Mouse (Mus musculus) neural tube, embryonic 14.5 days (tissue): ENCODE data around the gene Ccl17. TPM values are rescaled to one million over a fixed set of nuclear protein-coding genes. Genes with fewer than 3 reads are reported as not detected.

Experiments
- ATAC-seq: fragments of 200-750 bp; cut with Nextera tagmentation; 2 replicates; pipeline ENCODE4 v1.8.0; 2017; ENCODE audit warnings: low read depth, mild to moderate bottlenecking, moderate TSS enrichment, moderate library complexity
- H3K27ac ChIP-seq: fragments of 300-500 bp; sonication (generic); 2 replicates; pipeline ENCODE4 v1.5.1; 2014; ENCODE audit warnings: low read depth, mild to moderate bottlenecking, control low read depth, low read length, moderate library complexity, mixed read lengths
- H3K27me3 ChIP-seq: fragments of 300-500 bp; sonication (generic); 2 replicates; pipeline ENCODE4 v1.6.1; 2014; ENCODE audit warnings: low read length; ENCODE audit not compliant: control insufficient read depth, insufficient read depth
- H3K36me3 ChIP-seq: fragments of 300-500 bp; sonication (generic); 2 replicates; pipeline ENCODE4 v1.6.1; 2014; ENCODE audit warnings: low read length, mixed read lengths; ENCODE audit not compliant: control insufficient read depth, insufficient read depth
- H3K4me1 ChIP-seq: fragments of 300-500 bp; sonication (generic); 2 replicates; pipeline ENCODE4 v1.6.1; 2014; ENCODE audit warnings: low read length; ENCODE audit not compliant: control insufficient read depth, insufficient read depth
- H3K4me2 ChIP-seq: fragments of 300-500 bp; sonication (generic); 2 replicates; pipeline ENCODE4 v1.6.1; 2014; ENCODE audit warnings: mild to moderate bottlenecking, low read depth, low read length, control low read depth
- H3K4me3 ChIP-seq: fragments of 300-500 bp; sonication (generic); 2 replicates; pipeline ENCODE4 v1.5.1; 2014; ENCODE audit warnings: low read depth, low read length, control low read depth, mixed read lengths
- H3K9ac ChIP-seq: fragments of 300-500 bp; sonication (generic); replicated peaks from 2 replicates; pipeline ENCODE4 v1.6.1; 2014; ENCODE audit warnings: low read depth, mild to moderate bottlenecking, control low read depth, low read length, mixed read lengths
- H3K9me3 ChIP-seq: fragments of 300-500 bp; sonication (generic); 2 replicates; pipeline ENCODE4 v1.6.1; 2016; ENCODE audit warnings: low read length; ENCODE audit not compliant: control insufficient read depth
- WGBS: fragments of 180-500 bp; shearing (Covaris S2); extraction: QIAGEN DNeasy Blood & Tissue Kit; methylation state at CpG from one replicate; pipeline ENCODE4 v1.1.7; 2014; 5-methylcytosine and 5-hydroxymethylcytosine counted together
- polyA plus RNA-seq: library from polyadenylated mRNA; unstranded; fragments of >200 nt; fragmentation: Nextera tagmentation; extraction: Ambion mirVana; gene quantifications from 2 replicates; pipeline ENCODE4 v1.2.1, GENCODE M21; 2014

The Ccl17 gene
- polyA plus RNA-seq, 1 experiment from 2014 or later: 1.4 TPM

DNA sequence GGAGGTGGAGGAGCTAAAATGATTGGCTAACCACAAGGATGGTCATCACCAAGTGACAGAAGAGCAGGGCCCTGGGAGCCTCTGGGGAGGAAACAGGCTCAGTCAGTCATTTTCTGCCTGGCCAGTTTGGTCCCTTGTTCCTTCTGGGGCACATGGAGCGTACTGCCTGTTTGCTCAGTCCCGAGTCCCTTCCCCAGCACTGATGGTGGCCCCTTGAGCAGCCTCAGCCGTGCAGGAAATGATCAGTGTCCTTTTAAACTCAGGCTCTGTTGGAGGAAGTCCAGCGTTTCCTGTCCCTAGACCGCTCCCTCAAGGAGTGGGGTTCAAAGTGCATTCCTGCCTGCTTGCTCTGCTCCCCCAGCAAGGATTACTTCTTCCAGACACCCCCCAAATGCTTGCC lies 31.8 kb upstream of the Ccl17 start:
- no peak overlapping the region for H3K9ac ChIP-seq
- H3K36me3 ChIP-seq: no peaks in the 10 kb centered on the region
- H3K4me1 ChIP-seq: peaks cover 9% of the 10 kb centered on the region; the same call in 1 of the 2 replicates
- H3K9me3 ChIP-seq: no peaks in the 10 kb centered on the region
- no peak overlapping the region for H3K27ac ChIP-seq
- no peak for ATAC-seq
- H3K4me2 ChIP-seq: no peak overlapping the region
- no peaks in the 10 kb centered on the region for H3K27me3 ChIP-seq
- WGBS: 64% methylated on average over 5 of the region's 5 CpGs
- H3K4me3 ChIP-seq: no peak overlapping the region

DNA sequence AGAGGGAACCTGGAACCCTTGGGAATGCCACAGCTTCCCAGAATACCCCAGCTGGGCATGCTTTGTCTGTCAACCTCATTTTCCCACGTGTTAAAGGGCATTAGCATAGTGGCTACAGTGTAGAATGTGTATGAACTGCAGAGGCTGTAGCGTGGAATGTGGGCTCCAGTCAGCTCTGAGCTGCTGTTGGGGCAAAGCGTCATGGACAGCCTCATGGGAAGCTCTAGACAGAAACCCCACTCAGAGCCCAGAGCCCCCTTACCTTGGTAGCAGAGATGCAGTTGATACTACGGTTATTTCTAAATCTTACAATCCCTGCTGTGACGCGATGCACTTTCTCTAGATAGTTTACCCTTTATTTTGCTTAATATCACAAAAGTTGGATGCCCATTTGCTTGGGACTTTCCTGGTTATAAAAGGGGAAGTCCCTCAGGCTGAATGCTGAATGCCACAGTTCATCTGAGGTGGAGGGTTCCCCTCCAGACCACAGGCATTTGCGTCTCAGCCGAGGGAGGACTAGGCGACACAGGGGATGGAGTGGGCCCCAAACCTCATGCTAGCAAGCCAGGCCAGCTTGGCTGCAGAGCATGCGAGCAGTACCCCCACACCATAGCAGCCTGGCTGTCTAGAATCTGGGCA lies 31.2 kb upstream of the Ccl17 start:
- Histone ChIP-seq H3K27me3 (no peaks in the 10 kb centered on the region), H3K36me3 (no peaks in the 10 kb centered on the region), H3K27ac (no peak overlapping the region), H3K9ac (no peak overlapping the region), H3K9me3 (no peaks in the 10 kb centered on the region), H3K4me1 (peaks cover 5% of the 10 kb centered on the region; the same call in 1 of the 2 replicates), H3K4me3 (no peak overlapping the region), H3K4me2 (no peak overlapping the region)
- WGBS: 67% methylated on average over 10 of the region's 10 CpGs
- no peak for ATAC-seq

DNA sequence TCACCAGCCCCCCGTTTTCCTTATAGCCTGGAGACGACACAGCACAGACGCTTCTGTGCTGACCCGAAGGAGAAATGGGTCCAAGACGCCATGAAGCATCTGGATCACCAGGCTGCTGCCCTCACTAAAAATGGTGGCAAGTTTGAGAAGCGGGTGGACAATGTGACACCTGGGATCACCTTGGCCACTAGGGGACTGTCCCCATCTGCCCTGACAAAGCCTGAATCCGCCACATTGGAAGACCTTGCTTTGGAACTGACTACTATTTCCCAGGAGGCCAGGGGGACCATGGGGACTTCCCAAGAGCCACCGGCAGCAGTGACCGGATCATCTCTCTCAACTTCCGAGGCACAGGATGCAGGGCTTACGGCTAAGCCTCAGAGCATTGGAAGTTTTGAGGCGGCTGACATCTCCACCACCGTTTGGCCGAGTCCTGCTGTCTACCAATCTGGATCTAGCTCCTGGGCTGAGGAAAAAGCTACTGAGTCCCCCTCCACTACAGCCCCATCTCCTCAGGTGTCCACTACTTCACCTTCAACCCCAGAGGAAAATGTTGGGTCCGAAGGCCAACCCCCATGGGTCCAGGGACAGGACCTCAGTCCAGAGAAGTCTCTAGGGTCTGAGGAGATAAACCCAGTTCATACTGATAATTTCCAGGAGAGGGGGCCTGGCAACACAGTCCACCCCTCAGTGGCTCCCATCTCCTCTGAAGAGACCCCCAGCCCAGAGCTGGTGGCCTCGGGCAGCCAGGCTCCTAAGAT lies 30.5 kb upstream of the Ccl17 start:
- 0 out of 2 replicates have a peak, but pooled peaks cover 3% of the 10 kb centered on the region for H3K4me1 ChIP-seq
- H3K27ac ChIP-seq: no peak overlapping the region
- WGBS: 96% methylated on average over 16 of the region's 16 CpGs
- H3K4me3 ChIP-seq: no peak overlapping the region
- H3K36me3 ChIP-seq: no peaks in the 10 kb centered on the region
- no peaks in the 10 kb centered on the region for H3K9me3 ChIP-seq
- no peak overlapping the region for H3K4me2 ChIP-seq
- ATAC-seq: no peak
- no peak overlapping the region for H3K9ac ChIP-seq
- no peaks in the 10 kb centered on the region for H3K27me3 ChIP-seq

DNA sequence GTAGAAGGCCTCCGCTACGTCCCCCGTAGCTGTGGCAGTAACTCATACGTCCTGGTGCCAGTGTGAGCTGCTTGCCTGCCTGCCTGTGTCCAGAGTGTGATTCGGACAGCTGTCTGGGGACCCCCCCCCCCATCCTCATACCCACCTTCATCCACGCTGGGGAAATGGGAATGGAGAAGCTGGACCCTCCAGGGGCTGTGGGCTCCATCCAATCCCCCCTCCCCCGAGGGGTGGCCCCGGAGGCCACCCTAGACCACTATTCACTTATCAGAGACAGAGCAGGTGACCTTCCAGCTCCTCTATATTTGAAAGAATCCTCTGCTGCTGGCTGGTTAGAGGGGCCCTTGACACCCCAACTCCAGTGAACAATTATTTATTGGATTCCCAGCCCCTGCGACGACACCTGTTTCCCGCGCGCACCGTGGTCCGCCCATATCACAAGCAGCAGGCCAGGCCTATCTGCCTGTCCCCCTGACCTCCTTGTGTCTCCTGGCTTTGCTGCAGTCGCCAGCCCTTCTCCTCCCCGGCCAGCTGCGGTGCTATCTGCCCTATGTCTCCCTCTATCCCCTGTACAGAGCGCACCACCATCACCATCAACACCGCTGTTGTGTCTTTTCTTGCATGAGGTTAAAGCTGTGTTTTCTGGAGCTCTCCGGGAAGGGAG lies 29.6 kb upstream of the Ccl17 start:
- H3K4me3 ChIP-seq: no peak overlapping the region
- 83% methylated on average over 21 of the region's 21 CpGs for WGBS
- H3K27ac ChIP-seq: no peak overlapping the region
- H3K4me2 ChIP-seq: no peak overlapping the region
- no peak overlapping the region for H3K9ac ChIP-seq
- H3K36me3 ChIP-seq: no peaks in the 10 kb centered on the region
- no peaks in the 10 kb centered on the region for H3K9me3 ChIP-seq
- ATAC-seq: no peak
- 0 out of 2 replicates have a peak, but pooled peaks cover 3% of the 10 kb centered on the region for H3K4me1 ChIP-seq
- no peaks in the 10 kb centered on the region for H3K27me3 ChIP-seq

DNA sequence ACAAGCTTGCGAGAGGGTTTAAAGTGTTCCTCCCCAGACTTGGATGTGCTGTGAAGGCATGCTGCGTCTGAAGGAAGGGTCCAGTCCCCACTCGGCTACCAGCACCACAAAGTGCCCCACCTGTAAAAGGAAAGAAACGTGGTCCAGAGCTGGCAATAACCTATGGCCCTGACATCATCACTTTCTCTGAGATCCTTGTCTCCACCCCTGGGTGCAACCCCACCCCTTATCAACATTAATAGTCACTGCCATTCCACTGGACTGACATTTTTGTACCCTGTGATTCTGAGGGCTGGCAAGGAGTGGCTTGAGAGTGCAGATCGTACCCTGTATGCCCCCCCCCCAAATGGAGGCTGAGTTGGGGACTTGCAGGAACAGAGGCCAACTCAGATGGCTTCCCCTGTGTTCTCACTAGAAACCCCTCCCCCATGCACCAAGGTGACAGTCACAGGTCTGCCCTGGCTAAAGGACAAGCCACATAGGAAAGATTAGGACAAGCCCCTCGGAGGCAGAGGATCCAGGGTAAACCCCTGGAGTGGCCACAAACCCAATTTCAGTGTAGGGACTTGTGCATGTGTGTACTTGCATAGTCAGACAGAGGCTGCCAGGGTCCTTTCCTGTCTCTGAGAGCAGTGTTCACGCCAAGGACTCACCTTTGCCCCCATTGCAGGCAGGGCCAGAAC lies 29.0 kb upstream of the Ccl17 start:
- 64% methylated on average over 7 of the region's 7 CpGs for WGBS
- no peak overlapping the region for H3K4me3 ChIP-seq
- no peak overlapping the region for H3K9ac ChIP-seq

DNA sequence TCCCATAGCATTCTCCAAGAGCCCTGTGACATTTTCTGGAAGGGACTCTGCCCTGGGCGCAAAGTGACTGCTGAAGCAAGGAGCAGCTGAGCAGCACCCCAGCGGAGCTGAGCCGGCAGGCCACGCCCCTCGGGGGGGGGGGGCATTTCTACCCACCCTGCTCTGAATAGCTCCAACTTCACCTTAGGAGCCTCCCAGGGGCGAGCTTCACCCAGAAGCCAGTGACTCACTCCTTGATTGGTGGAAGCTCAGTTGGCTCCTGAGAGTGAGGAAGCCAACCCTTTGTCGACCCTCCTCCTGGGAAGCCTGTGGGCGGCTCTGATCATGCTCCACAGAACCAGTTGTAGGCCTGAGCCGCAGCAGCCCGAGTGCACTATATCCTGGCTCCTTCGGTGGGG lies 28.4 kb upstream of the Ccl17 start:
- no peak overlapping the region for H3K9ac ChIP-seq
- H3K9me3 ChIP-seq: no peaks in the 10 kb centered on the region
- 0 out of 2 replicates have a peak, but pooled peaks cover 3% of the 10 kb centered on the region for H3K4me1 ChIP-seq
- H3K27me3 ChIP-seq: no peaks in the 10 kb centered on the region
- WGBS: 9% methylated on average over 11 of the region's 11 CpGs
- H3K4me2 ChIP-seq: no peak overlapping the region
- H3K36me3 ChIP-seq: no peaks in the 10 kb centered on the region
- H3K27ac ChIP-seq: no peak overlapping the region
- ATAC-seq: no peak
- H3K4me3 ChIP-seq: no peak overlapping the region

More for the DNA sequence above, 29.0 kb upstream of the Ccl17 start:
- 0 out of 2 replicates have a peak, but pooled peaks cover 3% of the 10 kb centered on the region for H3K4me1 ChIP-seq
- H3K36me3 ChIP-seq: no peaks in the 10 kb centered on the region
- H3K27ac ChIP-seq: no peak overlapping the region
- H3K27me3 ChIP-seq: no peaks in the 10 kb centered on the region
- ATAC-seq: no peak
- H3K9me3 ChIP-seq: no peaks in the 10 kb centered on the region
- no peak overlapping the region for H3K4me2 ChIP-seq

DNA sequence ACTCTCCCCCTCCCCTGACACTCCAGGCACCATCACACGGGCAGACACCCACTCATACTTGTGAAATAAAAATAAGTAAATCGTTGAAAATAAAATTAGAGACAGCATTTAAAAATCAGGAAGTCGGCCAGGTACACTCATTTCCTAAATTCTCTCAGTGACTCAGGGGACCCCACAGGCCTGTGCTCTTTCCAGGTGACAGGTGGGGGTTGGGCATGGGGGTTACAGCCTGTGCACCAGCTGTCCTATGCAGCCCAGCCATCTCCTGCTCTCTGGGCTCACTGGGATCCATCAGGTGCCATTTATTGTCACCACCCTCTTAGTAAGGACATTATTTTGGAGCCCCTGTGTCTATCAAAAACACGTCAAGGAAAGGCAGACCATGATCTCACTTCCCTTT lies 26.4 kb upstream of the Ccl17 start:
- Histone ChIP-seq H3K4me2 (no peak overlapping the region), H3K27me3 (no peaks in the 10 kb centered on the region), H3K36me3 (no peaks in the 10 kb centered on the region), H3K27ac (no peak overlapping the region), H3K9me3 (no peaks in the 10 kb centered on the region), H3K4me3 (no peak overlapping the region), H3K9ac (no peak overlapping the region), H3K4me1 (0 out of 2 replicates have a peak, but pooled peaks cover 2% of the 10 kb centered on the region)
- WGBS: 78% methylated on average over 4 of the region's 4 CpGs
- ATAC-seq: no peak

DNA sequence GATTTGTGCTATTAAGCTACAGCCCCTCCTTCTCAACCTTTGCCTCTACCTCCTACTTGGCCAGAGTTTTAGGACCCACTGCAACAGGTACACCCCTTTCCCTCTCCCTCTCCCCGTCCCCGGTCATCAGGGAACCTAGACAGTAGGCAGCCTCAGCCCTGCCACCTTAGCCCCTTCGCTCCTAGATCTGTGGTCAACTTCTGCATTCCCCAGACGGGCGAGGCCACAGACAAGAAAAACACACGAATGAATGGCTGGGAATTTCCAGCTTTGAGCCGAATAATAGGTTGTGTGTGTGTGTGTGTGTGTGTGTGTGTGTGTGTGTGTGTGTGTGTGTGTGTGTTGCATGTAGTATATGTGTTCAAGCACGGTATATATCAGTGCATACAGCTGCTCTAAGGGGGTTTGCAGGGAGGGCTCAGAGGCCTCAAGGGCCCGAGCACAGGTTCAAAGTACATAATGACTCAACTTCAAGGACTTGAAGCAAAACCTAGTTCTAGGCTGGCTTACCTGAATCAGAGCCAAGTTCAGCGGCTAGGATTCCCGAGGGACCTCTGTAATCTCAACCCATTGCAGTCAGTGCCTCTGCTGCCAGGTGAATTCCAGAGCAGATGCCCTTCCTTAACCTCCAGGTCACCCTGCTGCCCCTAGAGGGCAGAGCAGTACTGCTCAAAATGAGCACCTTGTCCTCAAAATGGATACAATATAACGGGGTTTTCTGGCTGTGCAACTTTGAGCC lies 24.8 kb upstream of the Ccl17 start:
- Histone ChIP-seq H3K27ac (no peak overlapping the region), H3K4me3 (no peak overlapping the region), H3K9me3 (no peaks in the 10 kb centered on the region), H3K4me1 (no peaks in the 10 kb centered on the region), H3K27me3 (no peaks in the 10 kb centered on the region), H3K9ac (no peak overlapping the region), H3K36me3 (no peaks in the 10 kb centered on the region), H3K4me2 (no peak overlapping the region)
- no peak for ATAC-seq
- 72% methylated on average over 12 of the region's 12 CpGs for WGBS
